Mouse (Mus musculus) bone marrow macrophage, adult 2 months (primary cell): Measurements from ENCODE around the gene Atp6v1d. TPM values are rescaled to one million over a fixed set of nuclear protein-coding genes. Genes with fewer than 3 reads are reported as not detected.

Experiments
- H3K27ac ChIP-seq: 2 replicates; pipeline ENCODE4 v1.5.1; 2012; ENCODE audit warnings: low read depth, low read length; ENCODE audit not compliant: insufficient read depth
- H3K4me1 ChIP-seq: 2 replicates; pipeline ENCODE4 v1.6.1; 2012; ENCODE audit warnings: low read length; ENCODE audit not compliant: control insufficient read depth, insufficient read depth
- H3K4me3 ChIP-seq: 2 replicates; pipeline ENCODE4 v1.5.1; 2012; ENCODE audit warnings: mild to moderate bottlenecking, low read length, moderate library complexity; ENCODE audit not compliant: insufficient read depth
- CTCF ChIP-seq: IDR thresholded peaks from 2 replicates; pipeline ENCODE4 v1.5.1; 2012; ENCODE audit warnings: low read depth, mild to moderate bottlenecking, low read length, moderate library complexity
- POLR2A ChIP-seq: IDR thresholded peaks from 2 replicates; pipeline ENCODE4 v1.6.1; 2012; ENCODE audit warnings: mild to moderate bottlenecking, low read depth, low read length, borderline replicate concordance
- polyA plus RNA-seq: library from polyadenylated mRNA; stranded (reverse); fragments of >200 nt; gene quantifications from 2 replicates; pipeline ENCODE4 v1.2.4, GENCODE M21; 2012; ENCODE audit not compliant: missing spikeins, insufficient read depth, insufficient read length

Gene Atp6v1d
- polyA plus RNA-seq, 1 experiment = 138 TPM

- Histone ChIP-seq H3K4me1 (peaks cover 10% of the 10 kb centered on the region), H3K27ac (no peak overlapping the region), H3K4me3 (no peak overlapping the region)
- TF ChIP-seq CTCF (no peak), POLR2A (no peak)
Measured at GRCm38 (mm10) chr12:78890062-78890461, 28.6 kb upstream of the Atp6v1d start.

GRCm38 (mm10) chr12:78874581-78874980 lies 13.1 kb upstream of the Atp6v1d start:
- TF ChIP-seq CTCF (no peak), POLR2A (no peak)
- Histone ChIP-seq H3K4me1 (no peaks in the 10 kb centered on the region), H3K27ac (no peak overlapping the region), H3K4me3 (no peak overlapping the region)

GRCm38 (mm10) chr12:78868115-78868514 lies 6.7 kb upstream of the Atp6v1d start:
- TF ChIP-seq POLR2A (no peak), CTCF (no peak)
- H3K4me3 ChIP-seq = no peak overlapping the region
- H3K4me1 ChIP-seq = peaks cover 15% of the 10 kb centered on the region
- H3K27ac ChIP-seq = peak overlapping the region; percentile 66

- Histone ChIP-seq H3K4me1 (peaks cover 15% of the 10 kb centered on the region), H3K4me3 (no peak overlapping the region), H3K27ac (no peak overlapping the region)
- TF ChIP-seq CTCF (peak; percentile 20; the same call in 1 of the 2 replicates), POLR2A (no peak)
Measured at GRCm38 (mm10) chr12:78865434-78865833, 4.0 kb upstream of the Atp6v1d start.

- Histone ChIP-seq H3K4me3 (peak overlapping the region; percentile 78), H3K4me1 (peaks cover 19% of the 10 kb centered on the region), H3K27ac (peak overlapping the region; percentile 91)
- TF ChIP-seq POLR2A = no peak
Measured at GRCm38 (mm10) chr12:78862254-78862730, 854 bp upstream of the Atp6v1d start.

GRCm38 (mm10) chr12:78860921-78861495 lies 430 bp downstream of the Atp6v1d start:
- TF ChIP-seq CTCF (no peak), POLR2A (no peak)
- Histone ChIP-seq H3K4me3 (peak overlapping the region; percentile 79), H3K4me1 (peaks cover 18% of the 10 kb centered on the region), H3K27ac (peak overlapping the region; percentile 83)

- H3K27ac ChIP-seq = no peak overlapping the region
- no peak for TF ChIP-seq POLR2A
- TF ChIP-seq CTCF = no peak
- H3K4me3 ChIP-seq = no peak overlapping the region
- H3K4me1 ChIP-seq = no peaks in the 10 kb centered on the region
Measured at GRCm38 (mm10) chr12:78848246-78848645, 13.2 kb downstream of the Atp6v1d start.

- H3K4me1 ChIP-seq = no peaks in the 10 kb centered on the region
- H3K4me3 ChIP-seq = no peak overlapping the region
- no peak for TF ChIP-seq CTCF
- TF ChIP-seq POLR2A = no peak
- H3K27ac ChIP-seq = no peak overlapping the region
Measured at GRCm38 (mm10) chr12:78842429-78842828, 19.0 kb downstream of the Atp6v1d start.

GRCm38 (mm10) chr12:78839906-78840305 lies 21.5 kb downstream of the Atp6v1d start:
- no peak overlapping the region for H3K27ac ChIP-seq
- H3K4me3 ChIP-seq = no peak overlapping the region
- no peaks in the 10 kb centered on the region for H3K4me1 ChIP-seq
- no peak for TF ChIP-seq CTCF
- TF ChIP-seq POLR2A = no peak

- TF ChIP-seq CTCF (no peak), POLR2A (no peak)
- no peak overlapping the region for H3K27ac ChIP-seq
- H3K4me1 ChIP-seq = no peaks in the 10 kb centered on the region
- H3K4me3 ChIP-seq = no peak overlapping the region
Measured at GRCm38 (mm10) chr12:78834496-78834895, 26.9 kb downstream of the Atp6v1d start.

- Histone ChIP-seq H3K4me3 (no peak overlapping the region), H3K27ac (no peak overlapping the region), H3K4me1 (no peaks in the 10 kb centered on the region)
- TF ChIP-seq CTCF (no peak), POLR2A (no peak)
Measured at GRCm38 (mm10) chr12:78814437-78814836, 47.0 kb downstream of the Atp6v1d start.
